Mouse (Mus musculus) small intestine, adult 2 months (tissue): ENCODE results near the gene Ptbp3.

Source experiments
- CTCF ChIP-seq: fragments of 200-500 bp; IDR thresholded peaks from 2 replicates; pipeline ENCODE4 v1.5.1; 2012; ENCODE audit warnings: low read depth, mild to moderate bottlenecking, control low read depth, inconsistent platforms, low read length, moderate library complexity, mixed read lengths; ENCODE audit not compliant: insufficient replicate concordance, insufficient read length; ENCODE audit errors: extremely low read depth
- POLR2A ChIP-seq: fragments of 200-500 bp; IDR thresholded peaks from 2 replicates; pipeline ENCODE4 v1.6.1; 2012; ENCODE audit warnings: low read depth, mild to moderate bottlenecking, control low read depth, inconsistent platforms, low read length, moderate library complexity

- TF ChIP-seq POLR2A (no peak), CTCF (no peak)
These were observed 2.7 kb downstream of the Ptbp3 start for GRCm38 (mm10) chr4:59546285-59547071.
